Mouse (Mus musculus) CH12.LX (cell line): ENCODE measurements at regions not wholly inside any gene's neighbourhood (a gene's known extent, or its start where the extent isn't known, plus 50 kb on each side); places are given as distances from the start of the nearest gene placed in this dataset.

Experiments used
- DNase-seq: peaks from one replicate; pipeline ENCODE4 v3.0.0-alpha.2; 2013; ENCODE audit errors: extremely low read depth
- H3K27ac ChIP-seq: 2 replicates; pipeline ENCODE4 v1.5.1; 2012; ENCODE audit warnings: low read depth, mild to moderate bottlenecking, control low read depth, moderate library complexity; ENCODE audit not compliant: insufficient read depth
- H3K27me3 ChIP-seq: replicated peaks from 2 replicates; pipeline ENCODE3; 2012; ENCODE audit warnings: inconsistent platforms
- H3K36me3 ChIP-seq, 2 experiments: replicated peaks in 1 of 2; 2 replicates each; pipeline versions ENCODE3 to v1.6.1; 2012; ENCODE audit warnings: inconsistent platforms in 1 of 2, low read length in 1 of 2, mild to moderate bottlenecking in 1 of 2, mixed read lengths in 1 of 2, moderate library complexity in 1 of 2; ENCODE audit not compliant: control insufficient read depth in 1 of 2, insufficient read depth in 1 of 2
- H3K4me1 ChIP-seq, 2 experiments: 2 replicates each; pipeline ENCODE4 v1.6.1; 2012; ENCODE audit warnings: inconsistent platforms in 1 of 2, moderate library complexity in 1 of 2; ENCODE audit not compliant: insufficient read depth in 2 of 2, control insufficient read depth in 1 of 2
- H3K4me2 ChIP-seq: 2 replicates; pipeline ENCODE4 v1.6.1; 2012; ENCODE audit warnings: low read depth, mild to moderate bottlenecking, control low read depth; ENCODE audit not compliant: poor library complexity, insufficient read depth, severe bottlenecking
- H3K4me3 ChIP-seq, 3 experiments: fragments of 150-350 bp in 1 of 3; sonication (generic) in 1 of 3; replicated peaks in 1 of 3; 2 replicates each; pipeline versions ENCODE3 to v1.5.1; 2011 to 2012; ENCODE audit warnings: low read depth in 2 of 3, low read length in 2 of 3, mild to moderate bottlenecking in 2 of 3, moderate library complexity in 2 of 3, control low read depth in 1 of 3, improper control_type of control experiment in 1 of 3, inconsistent platforms in 1 of 3, mixed read lengths in 1 of 3; ENCODE audit not compliant: poor library complexity in 1 of 3
- H3K79me2 ChIP-seq: replicated peaks from 2 replicates; pipeline ENCODE4 v1.6.1; 2012; ENCODE audit warnings: mild to moderate bottlenecking, moderate library complexity; ENCODE audit not compliant: control insufficient read depth, poor library complexity, insufficient read depth, severe bottlenecking; ENCODE audit errors: extremely low read depth
- H3K9ac ChIP-seq: 2 replicates; pipeline ENCODE4 v1.6.1; 2012; ENCODE audit warnings: low read depth, mild to moderate bottlenecking, control low read depth, moderate library complexity; ENCODE audit not compliant: insufficient read depth
- H3K9me3 ChIP-seq: replicated peaks from 2 replicates; pipeline ENCODE3; 2012; ENCODE audit warnings: low read length, inconsistent platforms, mixed read lengths
- CHD1 ChIP-seq: IDR thresholded peaks from 2 replicates; pipeline ENCODE4 v1.6.1; 2012; ENCODE audit warnings: low read depth, low read length, improper control_type of control experiment, inconsistent platforms
- ETS1 ChIP-seq: conservative IDR thresholded peaks from 2 replicates; pipeline ENCODE4 v1.6.1; 2012; ENCODE audit warnings: low read depth, mild to moderate bottlenecking, inconsistent platforms, low read length, improper control_type of control experiment, moderate library complexity
- HCFC1 ChIP-seq: IDR thresholded peaks from 2 replicates; pipeline ENCODE4 v1.6.1; 2012; ENCODE audit warnings: low read depth, mild to moderate bottlenecking, inconsistent platforms, low read length, improper control_type of control experiment
- JUN ChIP-seq: IDR thresholded peaks from 2 replicates; pipeline ENCODE4 v1.6.1; 2011; ENCODE audit warnings: low read depth, mild to moderate bottlenecking, low read length, improper control_type of control experiment, moderate library complexity; ENCODE audit not compliant: insufficient read depth
- MAFK ChIP-seq: IDR thresholded peaks from 2 replicates; pipeline ENCODE4 v1.6.1; 2011; ENCODE audit warnings: low read length, improper control_type of control experiment; ENCODE audit not compliant: insufficient replicate concordance
- MAX ChIP-seq: IDR thresholded peaks from 2 replicates; pipeline ENCODE4 v1.6.1; 2011; ENCODE audit warnings: low read length, improper control_type of control experiment
- MAZ ChIP-seq: IDR thresholded peaks from 2 replicates; pipeline ENCODE4 v1.6.1; 2012; ENCODE audit warnings: low read depth, mild to moderate bottlenecking, inconsistent platforms, low read length, improper control_type of control experiment, moderate library complexity
- MEF2A ChIP-seq: IDR thresholded peaks from 2 replicates; pipeline ENCODE4 v1.6.1; 2014; ENCODE audit warnings: low read depth, mild to moderate bottlenecking, inconsistent platforms, low read length, improper control_type of control experiment, borderline replicate concordance
- MYC ChIP-seq: IDR thresholded peaks from 2 replicates; pipeline ENCODE4 v1.6.1; 2011; ENCODE audit warnings: low read depth, mild to moderate bottlenecking, improper control_type of control experiment, low read length
- NELFE ChIP-seq: IDR thresholded peaks from 2 replicates; pipeline ENCODE4 v1.6.1; 2011; ENCODE audit warnings: low read depth, low read length, improper control_type of control experiment
- NRF1 ChIP-seq: IDR thresholded peaks from 2 replicates; pipeline ENCODE4 v1.6.1; 2014; ENCODE audit warnings: low read depth, mild to moderate bottlenecking, inconsistent platforms, low read length, improper control_type of control experiment, moderate library complexity
- PAX5 ChIP-seq: IDR thresholded peaks from 2 replicates; pipeline ENCODE4 v1.6.1; 2012; ENCODE audit warnings: low read length, inconsistent platforms, mixed read lengths
- RAD21 ChIP-seq: IDR thresholded peaks from 2 replicates; pipeline ENCODE4 v1.6.1; 2011; ENCODE audit warnings: low read depth, mild to moderate bottlenecking, low read length, improper control_type of control experiment, moderate library complexity
- SMC3 ChIP-seq: IDR thresholded peaks from 2 replicates; pipeline ENCODE4 v1.6.1; 2011; ENCODE audit warnings: low read depth, low read length, improper control_type of control experiment
- TBP ChIP-seq: conservative IDR thresholded peaks from 2 replicates; pipeline ENCODE4 v1.6.1; 2011; ENCODE audit warnings: low read depth, low read length, improper control_type of control experiment
- USF2 ChIP-seq: conservative IDR thresholded peaks from 2 replicates; pipeline ENCODE4 v1.6.1; 2011; ENCODE audit warnings: low read depth, low read length, improper control_type of control experiment
- ZKSCAN1 ChIP-seq: IDR thresholded peaks from 2 replicates; pipeline ENCODE4 v1.6.1; 2012; ENCODE audit warnings: low read depth, inconsistent platforms, low read length, improper control_type of control experiment, borderline replicate concordance
- ZMIZ1 ChIP-seq: IDR thresholded peaks from 2 replicates; pipeline ENCODE4 v1.6.1; 2012; ENCODE audit warnings: low read depth, mild to moderate bottlenecking, inconsistent platforms, low read length, improper control_type of control experiment
- ZNF384 ChIP-seq: IDR thresholded peaks from 2 replicates; pipeline ENCODE4 v1.6.1; 2012; ENCODE audit warnings: low read depth, low read length, improper control_type of control experiment, inconsistent platforms
- dilution Hi-C: fragments of 300-500 bp; cut with MboI; formaldehyde crosslinking; loops from 2 replicates; pipeline ENCODE4 v1.14.3; 2020; ENCODE audit warnings: low sequenced_read_pairs; ENCODE audit not compliant: extremely low pct_unique_long_range_greater_than_20kb, extremely low pct_ligation_motif_present
- in situ Hi-C: fragments of 300-500 bp; cut with MboI; formaldehyde crosslinking; loops from 3 replicates; pipeline ENCODE4 v1.14.3; 2019; ENCODE audit warnings: low sequenced_read_pairs, low pct_ligation_motif_present, low pct_unique_long_range_greater_than_20kb, mixed read lengths

DNA sequence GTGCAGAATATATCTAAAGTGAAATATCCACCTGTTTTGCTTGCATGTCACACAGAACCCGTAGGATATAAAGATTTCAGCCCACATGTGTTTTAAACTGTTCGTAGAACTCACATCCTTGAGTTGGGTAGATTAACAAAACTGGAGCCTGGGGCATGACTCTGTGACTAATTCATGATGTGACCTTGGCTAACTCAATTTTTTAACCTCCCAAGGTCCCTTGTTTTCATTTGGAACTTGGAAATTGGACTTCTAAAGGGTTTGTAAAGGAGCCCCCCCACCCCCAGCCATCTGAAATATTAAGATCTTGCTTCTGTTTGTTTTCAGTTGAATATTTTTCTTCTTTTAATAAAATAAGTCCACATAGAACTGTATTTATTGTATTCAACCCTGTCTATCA lies 983.5 kb downstream of the Ttll7 start:
- dilution Hi-C loops (no loop called here), in situ Hi-C loops (no loop called here)
- no peaks in the 10 kb centered on the region for H3K79me2 ChIP-seq
- no peak for TF ChIP-seq MEF2A
- TF ChIP-seq ZNF384: no peak
- TF ChIP-seq MYC: no peak
- no peak for TF ChIP-seq HCFC1
- no peak for TF ChIP-seq JUN
- TF ChIP-seq NRF1: no peak
- TF ChIP-seq USF2: no peak
- TF ChIP-seq ZMIZ1: no peak
- TF ChIP-seq NELFE: no peak
- TF ChIP-seq MAFK: no peak
- TF ChIP-seq PAX5: no peak
- no peak for TF ChIP-seq CHD1
- TF ChIP-seq ZKSCAN1: no peak
- TF ChIP-seq TBP: no peak
- no peak for TF ChIP-seq ETS1
- no peak for TF ChIP-seq SMC3
- TF ChIP-seq RAD21: no peak
- H3K9ac ChIP-seq: no peak overlapping the region
- H3K27ac ChIP-seq: no peak overlapping the region
- no peaks in the 10 kb centered on the region for H3K36me3 ChIP-seq
- peaks cover 0 to 10% of the 10 kb centered on the region in 2 experiments; a peak in 2 of 4 replicates for H3K4me1 ChIP-seq
- no peak overlapping the region for H3K4me3 ChIP-seq
- H3K27me3 ChIP-seq: no peaks in the 10 kb centered on the region
- H3K9me3 ChIP-seq: no peaks in the 10 kb centered on the region
- no peak for DNase-seq
- no peak overlapping the region for H3K4me2 ChIP-seq

DNA sequence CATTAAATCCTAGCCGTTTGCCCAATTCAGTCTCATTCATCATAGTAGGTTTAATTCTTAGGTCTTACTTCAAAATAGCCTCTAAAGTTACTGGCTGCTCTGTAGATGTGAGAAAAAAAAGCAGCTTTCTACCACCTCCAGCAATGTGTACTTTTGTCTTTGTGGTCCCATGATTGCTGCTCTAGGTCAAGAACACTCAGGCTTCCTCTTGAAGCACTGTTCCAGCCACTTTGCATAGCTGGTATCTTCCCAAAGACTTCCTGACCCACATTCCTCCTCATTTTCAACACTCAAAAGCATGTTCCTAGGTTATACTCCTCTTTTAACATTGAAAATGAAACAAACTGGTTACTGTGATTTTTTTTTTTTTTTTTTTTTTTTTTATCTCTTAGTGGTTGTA lies 973.2 kb downstream of the Ttll7 start:
- Histone ChIP-seq H3K9ac (no peak overlapping the region), H3K9me3 (no peaks in the 10 kb centered on the region), H3K27me3 (no peaks in the 10 kb centered on the region), H3K79me2 (no peaks in the 10 kb centered on the region), H3K4me2 (no peak overlapping the region), H3K4me1 (no peaks in the 10 kb centered on the region), H3K27ac (no peak overlapping the region), H3K4me3 (no peak overlapping the region), H3K36me3 (no peaks in the 10 kb centered on the region)
- dilution Hi-C loops (no loop called here), in situ Hi-C loops (no loop called here)
- no peak for TF ChIP-seq MAX
- no peak for TF ChIP-seq MAZ
- TF ChIP-seq ETS1: no peak
- no peak for DNase-seq
